Mouse (Mus musculus): ENCODE data around the gene Spag6. TPM values are rescaled to one million over a fixed set of nuclear protein-coding genes. Genes with fewer than 3 reads are reported as not detected.

The Spag6 gene
- polyA plus RNA-seq, 1 experiment from 2014 or later, result 1.2 TPM

GRCm38 (mm10) chr2:18698663-18699385 lies 5.0 kb downstream of the Spag6 start:
- under 1% methylated on average over 55 of the region's 56 CpGs for WGBS
- ATAC-seq (ENCODE audit: low FRiP score), result no peak; the same call in 1 of the 2 replicates

GRCm38 (mm10) chr2:18699401-18699990 lies 5.7 kb downstream of the Spag6 start:
- DNase-seq (ENCODE audit: low spot score), result peak; percentile 61
- ATAC-seq (ENCODE audit: low FRiP score), result no peak
- H3K27me3 ChIP-seq (ENCODE audit: control insufficient read depth, insufficient read depth, low read length), result peaks cover 52% of the 10 kb centered on the region
- H3K9ac ChIP-seq (ENCODE audit: low read depth, low read length), result no peak overlapping the region
- H3K4me1 ChIP-seq (replicated peaks; ENCODE audit: control insufficient read depth, insufficient read depth, low read length), result no peaks in the 10 kb centered on the region
- H3K4me2 ChIP-seq (replicated peaks; ENCODE audit: low read depth, low read length), result no peak overlapping the region
- H3K36me3 ChIP-seq (ENCODE audit: control insufficient read depth, insufficient read depth, low read length), result no peaks in the 10 kb centered on the region
- H3K4me3 ChIP-seq (ENCODE audit: low read depth, low read length), result no peak overlapping the region
- WGBS, result under 1% methylated on average over 11 of the region's 11 CpGs
- H3K9me3 ChIP-seq (ENCODE audit: control insufficient read depth, low read length), result no peaks in the 10 kb centered on the region
- H3K27ac ChIP-seq (ENCODE audit: low read depth, low read length), result no peak overlapping the region

More at GRCm38 (mm10) chr2:18698663-18699385, 5.0 kb downstream of the Spag6 start:
- no peaks in the 10 kb centered on the region for H3K9me3 ChIP-seq (ENCODE audit: control insufficient read depth, low read length)
- H3K9ac ChIP-seq (ENCODE audit: low read depth, low read length), result no peak overlapping the region
- no peaks in the 10 kb centered on the region for H3K4me1 ChIP-seq (replicated peaks; ENCODE audit: control insufficient read depth, insufficient read depth, low read length)
- peak; percentile 72 for DNase-seq (ENCODE audit: low spot score)
- H3K36me3 ChIP-seq (ENCODE audit: control insufficient read depth, insufficient read depth, low read length), result no peaks in the 10 kb centered on the region
- no peak overlapping the region for H3K4me2 ChIP-seq (replicated peaks; ENCODE audit: low read depth, low read length)
- no peak overlapping the region for H3K27ac ChIP-seq (ENCODE audit: low read depth, low read length)
- H3K4me3 ChIP-seq (ENCODE audit: low read depth, low read length), result 0 out of 2 replicates have a peak overlapping the region, but pooled peaks have one; percentile 8
- peaks cover 52% of the 10 kb centered on the region for H3K27me3 ChIP-seq (ENCODE audit: control insufficient read depth, insufficient read depth, low read length)

GRCm38 (mm10) chr2:18710356-18710755 lies 16.5 kb downstream of the Spag6 start:
- ATAC-seq (ENCODE audit: low FRiP score) (no peak), DNase-seq (ENCODE audit: low spot score) (no peak)
- no peaks in the 10 kb centered on the region for H3K9me3 ChIP-seq (ENCODE audit: control insufficient read depth, low read length)
- WGBS, result 82% methylated on average over 3 of the region's 3 CpGs
- no peak overlapping the region for H3K4me2 ChIP-seq (replicated peaks; ENCODE audit: low read depth, low read length)
- H3K27ac ChIP-seq (ENCODE audit: low read depth, low read length), result no peak overlapping the region
- no peaks in the 10 kb centered on the region for H3K4me1 ChIP-seq (replicated peaks; ENCODE audit: control insufficient read depth, insufficient read depth, low read length)
- no peak overlapping the region for H3K9ac ChIP-seq (ENCODE audit: low read depth, low read length)
- no peak overlapping the region for H3K4me3 ChIP-seq (ENCODE audit: low read depth, low read length)
- no peaks in the 10 kb centered on the region for H3K36me3 ChIP-seq (ENCODE audit: control insufficient read depth, insufficient read depth, low read length)
- H3K27me3 ChIP-seq (ENCODE audit: control insufficient read depth, insufficient read depth, low read length), result no peaks in the 10 kb centered on the region

GRCm38 (mm10) chr2:18713071-18713470 lies 19.2 kb downstream of the Spag6 start:
- WGBS, result 73% methylated on average over 2 of the region's 2 CpGs
- ATAC-seq (ENCODE audit: low FRiP score) (no peak), DNase-seq (ENCODE audit: low spot score) (no peak)
- no peaks in the 10 kb centered on the region for H3K4me1 ChIP-seq (replicated peaks; ENCODE audit: control insufficient read depth, insufficient read depth, low read length)
- H3K9me3 ChIP-seq (ENCODE audit: control insufficient read depth, low read length), result no peaks in the 10 kb centered on the region
- H3K27me3 ChIP-seq (ENCODE audit: control insufficient read depth, insufficient read depth, low read length), result no peaks in the 10 kb centered on the region
- H3K27ac ChIP-seq (ENCODE audit: low read depth, low read length), result no peak overlapping the region
- H3K36me3 ChIP-seq (ENCODE audit: control insufficient read depth, insufficient read depth, low read length), result no peaks in the 10 kb centered on the region
- no peak overlapping the region for H3K4me2 ChIP-seq (replicated peaks; ENCODE audit: low read depth, low read length)
- H3K9ac ChIP-seq (ENCODE audit: low read depth, low read length), result no peak overlapping the region
- H3K4me3 ChIP-seq (ENCODE audit: low read depth, low read length), result no peak overlapping the region

GRCm38 (mm10) chr2:18714337-18714736 lies 20.5 kb downstream of the Spag6 start:
- no peak overlapping the region for H3K4me3 ChIP-seq (ENCODE audit: low read depth, low read length)
- H3K36me3 ChIP-seq (ENCODE audit: control insufficient read depth, insufficient read depth, low read length), result no peaks in the 10 kb centered on the region
- H3K9ac ChIP-seq (ENCODE audit: low read depth, low read length), result no peak overlapping the region
- ATAC-seq (ENCODE audit: low FRiP score), result no peak
- no peak overlapping the region for H3K27ac ChIP-seq (ENCODE audit: low read depth, low read length)
- DNase-seq (ENCODE audit: low spot score), result no peak
- H3K4me1 ChIP-seq (replicated peaks; ENCODE audit: control insufficient read depth, insufficient read depth, low read length), result no peaks in the 10 kb centered on the region
- 82% methylated on average over 3 of the region's 3 CpGs for WGBS
- H3K9me3 ChIP-seq (ENCODE audit: control insufficient read depth, low read length), result no peaks in the 10 kb centered on the region
- H3K27me3 ChIP-seq (ENCODE audit: control insufficient read depth, insufficient read depth, low read length), result no peaks in the 10 kb centered on the region
- H3K4me2 ChIP-seq (replicated peaks; ENCODE audit: low read depth, low read length), result no peak overlapping the region

GRCm38 (mm10) chr2:18718521-18718920 lies 24.7 kb downstream of the Spag6 start:
- no peak overlapping the region for H3K9ac ChIP-seq (ENCODE audit: low read depth, low read length)
- H3K9me3 ChIP-seq (ENCODE audit: control insufficient read depth, low read length), result no peaks in the 10 kb centered on the region
- 82% methylated on average over 4 of the region's 4 CpGs for WGBS
- no peaks in the 10 kb centered on the region for H3K36me3 ChIP-seq (ENCODE audit: control insufficient read depth, insufficient read depth, low read length)
- ATAC-seq (ENCODE audit: low FRiP score), result no peak
- no peaks in the 10 kb centered on the region for H3K27me3 ChIP-seq (ENCODE audit: control insufficient read depth, insufficient read depth, low read length)
- H3K27ac ChIP-seq (ENCODE audit: low read depth, low read length), result no peak overlapping the region
- no peak overlapping the region for H3K4me2 ChIP-seq (replicated peaks; ENCODE audit: low read depth, low read length)
- H3K4me1 ChIP-seq (replicated peaks; ENCODE audit: control insufficient read depth, insufficient read depth, low read length), result no peaks in the 10 kb centered on the region
- H3K4me3 ChIP-seq (ENCODE audit: low read depth, low read length), result no peak overlapping the region
- DNase-seq (ENCODE audit: low spot score), result no peak

- no peaks in the 10 kb centered on the region for H3K9me3 ChIP-seq (ENCODE audit: control insufficient read depth, low read length)
- H3K36me3 ChIP-seq (ENCODE audit: control insufficient read depth, insufficient read depth, low read length), result no peaks in the 10 kb centered on the region
- H3K27ac ChIP-seq (ENCODE audit: low read depth, low read length), result no peak overlapping the region
- DNase-seq (ENCODE audit: low spot score) (no peak), ATAC-seq (ENCODE audit: low FRiP score) (no peak)
- H3K4me3 ChIP-seq (ENCODE audit: low read depth, low read length), result no peak overlapping the region
- H3K9ac ChIP-seq (ENCODE audit: low read depth, low read length), result no peak overlapping the region
- 64% methylated on average over 3 of the region's 3 CpGs for WGBS
- H3K27me3 ChIP-seq (ENCODE audit: control insufficient read depth, insufficient read depth, low read length), result no peaks in the 10 kb centered on the region
- H3K4me1 ChIP-seq (replicated peaks; ENCODE audit: control insufficient read depth, insufficient read depth, low read length), result no peaks in the 10 kb centered on the region
- no peak overlapping the region for H3K4me2 ChIP-seq (replicated peaks; ENCODE audit: low read depth, low read length)
These were observed 28.5 kb downstream of the Spag6 start for GRCm38 (mm10) chr2:18722208-18722830.

- no peak overlapping the region for H3K4me3 ChIP-seq (ENCODE audit: low read depth, low read length)
- DNase-seq (ENCODE audit: low spot score) (no peak), ATAC-seq (ENCODE audit: low FRiP score) (no peak)
- no peaks in the 10 kb centered on the region for H3K4me1 ChIP-seq (replicated peaks; ENCODE audit: control insufficient read depth, insufficient read depth, low read length)
- H3K27ac ChIP-seq (ENCODE audit: low read depth, low read length), result no peak overlapping the region
- H3K27me3 ChIP-seq (ENCODE audit: control insufficient read depth, insufficient read depth, low read length), result no peaks in the 10 kb centered on the region
- H3K9ac ChIP-seq (ENCODE audit: low read depth, low read length), result no peak overlapping the region
- no peaks in the 10 kb centered on the region for H3K36me3 ChIP-seq (ENCODE audit: control insufficient read depth, insufficient read depth, low read length)
- H3K9me3 ChIP-seq (ENCODE audit: control insufficient read depth, low read length), result no peaks in the 10 kb centered on the region
- WGBS, result 80% methylated on average over 1 of the region's 1 CpGs
- no peak overlapping the region for H3K4me2 ChIP-seq (replicated peaks; ENCODE audit: low read depth, low read length)
These were observed 30.6 kb downstream of the Spag6 start for GRCm38 (mm10) chr2:18724462-18724861.
